Comparison of ENCODE assay signal across 24 mouse cellular contexts in genomic region chr1:86287473-86287872, GRCm38 (mm10). TPM values are rescaled to one million over a fixed set of nuclear protein-coding genes. Genes with fewer than 3 reads are reported as not detected.
DNase-seq lines count a peak whose midpoint lies in the region; ATAC-seq and TF ChIP-seq lines count a peak whose summit lies in the region.
"Had no signal": no experiment of that assay in that cellular context is flagged by ENCODE, and none has a peak within 500 bp of the region (broad histone marks: within the 10 kb centered on the region; RNA-seq: fewer than 3 reads in every experiment).

No protein-coding gene starts in this region.

- H3K36me3 ChIP-seq in intestine, embryonic 15.5 days, result no peaks in the 10 kb centered on the region
- no peaks in the 10 kb centered on the region for H3K36me3 ChIP-seq in intestine, embryonic 16.5 days (ENCODE audit: control insufficient read depth, insufficient read depth, low read length)
- H3K36me3 ChIP-seq in stomach, postnatal 0 days (ENCODE audit: control insufficient read depth, insufficient read depth, low read length), result no peaks in the 10 kb centered on the region
- H3K36me3 ChIP-seq: embryonic facial prominence, embryonic 13.5 days; embryonic facial prominence, embryonic 15.5 days; forebrain, embryonic 10.5 days; forebrain, embryonic 12.5 days had no signal

- H3K9ac ChIP-seq in intestine, embryonic 15.5 days, result no peak overlapping the region
- no peak overlapping the region for H3K9ac ChIP-seq in intestine, embryonic 16.5 days (ENCODE audit: low read depth, low read length)
- no peak overlapping the region for H3K9ac ChIP-seq in stomach, postnatal 0 days (ENCODE audit: low read length)
- H3K9ac ChIP-seq: embryonic facial prominence, embryonic 13.5 days; embryonic facial prominence, embryonic 15.5 days; forebrain, embryonic 12.5 days had no signal

- H3K4me2 ChIP-seq in intestine, embryonic 15.5 days (replicated peaks), result no peak overlapping the region
- H3K4me2 ChIP-seq in intestine, embryonic 16.5 days (ENCODE audit: low read depth, low read length), result no peak overlapping the region
- no peak overlapping the region for H3K4me2 ChIP-seq in stomach, postnatal 0 days (replicated peaks; ENCODE audit: low read depth)
- H3K4me2 ChIP-seq: embryonic facial prominence, embryonic 13.5 days; embryonic facial prominence, embryonic 15.5 days; forebrain, embryonic 12.5 days had no signal

- no peak overlapping the region for H3K27ac ChIP-seq in intestine, embryonic 15.5 days
- H3K27ac ChIP-seq in intestine, embryonic 16.5 days (ENCODE audit: low read length), result peak overlapping the region; percentile 11; the same call in 1 of the 2 replicates
- no peak overlapping the region for H3K27ac ChIP-seq in stomach, postnatal 0 days (replicated peaks)
- H3K27ac ChIP-seq: embryonic facial prominence, embryonic 13.5 days; embryonic facial prominence, embryonic 15.5 days; forebrain, embryonic 10.5 days; forebrain, embryonic 12.5 days had no signal

- 71% methylated on average over 4 of the region's 4 CpGs for WGBS in intestine, embryonic 15.5 days
- WGBS in intestine, embryonic 16.5 days, result 66% methylated on average over 4 of the region's 4 CpGs
- 75% methylated on average over 4 of the region's 4 CpGs for WGBS in stomach, postnatal 0 days

- H3K27me3 ChIP-seq in intestine, embryonic 15.5 days (replicated peaks), result no peaks in the 10 kb centered on the region
- no peaks in the 10 kb centered on the region for H3K27me3 ChIP-seq in intestine, embryonic 16.5 days (replicated peaks; ENCODE audit: control insufficient read depth, insufficient read depth, low read length)
- no peaks in the 10 kb centered on the region for H3K27me3 ChIP-seq in stomach, postnatal 0 days (ENCODE audit: control insufficient read depth, insufficient read depth, low read length)
- H3K27me3 ChIP-seq: embryonic facial prominence, embryonic 13.5 days; embryonic facial prominence, embryonic 15.5 days had no signal

- ATAC-seq in intestine, embryonic 15.5 days, result peak; percentile 76
- ATAC-seq in intestine, embryonic 16.5 days, result peak; percentile 87
- ATAC-seq in stomach, postnatal 0 days (ENCODE audit: low FRiP score, low TSS enrichment), result peak; percentile 76
- ATAC-seq: forebrain, embryonic 14.5 days; forebrain, embryonic 16.5 days had no signal

- H3K9me3 ChIP-seq in intestine, embryonic 15.5 days, result no peaks in the 10 kb centered on the region
- no peaks in the 10 kb centered on the region for H3K9me3 ChIP-seq in intestine, embryonic 16.5 days (ENCODE audit: control insufficient read depth, low read length)
- H3K9me3 ChIP-seq in stomach, postnatal 0 days (ENCODE audit: control insufficient read depth, low read length), result no peaks in the 10 kb centered on the region
- H3K9me3 ChIP-seq: embryonic facial prominence, embryonic 13.5 days; embryonic facial prominence, embryonic 15.5 days; forebrain, embryonic 10.5 days; forebrain, embryonic 12.5 days had no signal

- no peak for TF ChIP-seq CTCF in stomach, postnatal 0 days (IDR thresholded peaks at IDR 0.05; ENCODE audit: low read depth)

- no peak for DNase-seq in stomach, postnatal 0 days (ENCODE audit: low spot score)
- no peak for DNase-seq in layer of hippocampus, postnatal 36 days
- no peak for DNase-seq in natural killer cell, adult 2 months (ENCODE audit: low spot score in 2 of 2)
- DNase-seq: adrenal gland, adult 2 months; adrenal gland, postnatal 10 days; adrenal gland, postnatal 25 days; cerebellum, adult 11 months; cerebellum, adult 18-20 months; cerebellum, adult 8-10 months; cerebellum, adult 9-11 months; cerebellum, postnatal 14 days; cerebellum, postnatal 36 days; embryo, embryonic 11 days had no signal

- TF ChIP-seq EP300 in stomach, postnatal 0 days (optimal IDR thresholded peaks at IDR 0.05), result no peak

- 0 out of 2 replicates have a peak, but pooled peaks cover 2% of the 10 kb centered on the region for H3K4me1 ChIP-seq in intestine, embryonic 15.5 days (replicated peaks)
- H3K4me1 ChIP-seq in intestine, embryonic 16.5 days (ENCODE audit: control insufficient read depth, insufficient read depth, low read length), result 0 out of 2 replicates have a peak, but pooled peaks cover 3% of the 10 kb centered on the region
- H3K4me1 ChIP-seq in stomach, postnatal 0 days (replicated peaks; ENCODE audit: control insufficient read depth, insufficient read depth), result no peaks in the 10 kb centered on the region
- H3K4me1 ChIP-seq: embryonic facial prominence, embryonic 13.5 days; embryonic facial prominence, embryonic 15.5 days; forebrain, embryonic 10.5 days; forebrain, embryonic 12.5 days had no signal

- H3K4me3 ChIP-seq in intestine, embryonic 15.5 days (replicated peaks), result no peak overlapping the region
- no peak overlapping the region for H3K4me3 ChIP-seq in intestine, embryonic 16.5 days (ENCODE audit: low read length)
- H3K4me3 ChIP-seq in stomach, postnatal 0 days (ENCODE audit: low read depth, low read length), result no peak overlapping the region
- H3K4me3 ChIP-seq: embryonic facial prominence, embryonic 13.5 days; embryonic facial prominence, embryonic 15.5 days; erythroblast, embryonic 14.5 days; forebrain, embryonic 10.5 days; forebrain, embryonic 12.5 days had no signal

RNA-seq across cellular contexts. Expression of gene B3gnt7, which starts 15.2 kb away (rescaled TPM):
- polyA plus RNA-seq in intestine, embryonic 15.5 days (2015; fragmentation: Nextera tagmentation; extraction: Ambion mirVana), result 6.6 and 7.2 TPM in 2 replicates
- 5.3 and 6.7 TPM in 2 replicates for polyA plus RNA-seq in intestine, embryonic 16.5 days (2015; fragmentation: Nextera tagmentation; extraction: Ambion mirVana)
- polyA plus RNA-seq in stomach, postnatal 0 days (2015; fragmentation: Nextera tagmentation; extraction: Ambion mirVana), result 9.3 and 10.9 TPM in 2 replicates
- total RNA-seq in layer of hippocampus, postnatal 36 days (2021), result 1 to 10 TPM; 1.2 to 1.6 TPM
- total RNA-seq: MEL had no signal
- polyA plus RNA-seq: C2C12 had no signal
